Mouse (Mus musculus): ENCODE results near the gene Nova1. TPM values are rescaled to one million over a fixed set of nuclear protein-coding genes. Genes with fewer than 3 reads are reported as not detected.

The Nova1 gene
- polyA plus RNA-seq, 1 experiment from 2014 or later: 13.3 TPM

- no peak overlapping the region for H3K27ac ChIP-seq (replicated peaks)
- WGBS: 71% methylated on average over 7 of the region's 7 CpGs
Measured at GRCm38 (mm10) chr12:46759450-46759849, 59.3 kb downstream of the Nova1 start.

GRCm38 (mm10) chr12:46754325-46754848 is 64.3 kb downstream of the Nova1 start:
- H3K9me3 ChIP-seq (replicated peaks): no peaks in the 10 kb centered on the region
- H3K4me3 ChIP-seq: no peak overlapping the region
- H3K36me3 ChIP-seq: no peaks in the 10 kb centered on the region
- no peak for DNase-seq (ENCODE audit: low spot score)
- no peaks in the 10 kb centered on the region for H3K27me3 ChIP-seq (ENCODE audit: low read depth, poor library complexity, severe bottlenecking)
- peaks cover 2% of the 10 kb centered on the region; the same call in 1 of the 2 replicates for H3K4me1 ChIP-seq
- no peak overlapping the region for H3K27ac ChIP-seq (replicated peaks)
- 65% methylated on average over 4 of the region's 4 CpGs for WGBS

More at GRCm38 (mm10) chr12:46759450-46759849, 59.3 kb downstream of the Nova1 start:
- H3K4me3 ChIP-seq: no peak overlapping the region
- no peaks in the 10 kb centered on the region for H3K36me3 ChIP-seq
- no peaks in the 10 kb centered on the region for H3K27me3 ChIP-seq (ENCODE audit: low read depth, poor library complexity, severe bottlenecking)
- H3K9me3 ChIP-seq (replicated peaks): no peaks in the 10 kb centered on the region
- peaks cover 5% of the 10 kb centered on the region; the same call in 1 of the 2 replicates for H3K4me1 ChIP-seq
- no peak for DNase-seq (ENCODE audit: low spot score)

DNA sequence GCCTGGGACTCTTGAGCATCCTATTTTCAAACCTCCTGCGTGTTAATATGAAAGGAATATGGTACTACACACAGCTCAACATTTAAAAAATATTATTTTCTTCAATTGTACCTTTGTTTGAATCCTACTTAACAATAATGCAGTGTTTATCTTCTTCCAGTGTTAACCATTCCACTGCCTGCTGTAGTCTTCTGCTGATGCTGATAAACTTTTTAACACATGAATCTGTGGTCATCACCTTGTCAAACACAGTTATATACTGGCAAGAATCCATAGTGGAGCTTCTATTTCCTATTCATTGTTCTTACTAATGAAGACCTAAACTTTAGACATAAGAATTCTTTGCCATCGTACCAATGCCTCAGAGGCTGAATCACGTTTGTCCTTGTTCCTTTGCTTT is 65.6 kb downstream of the Nova1 start:
- Histone ChIP-seq H3K27ac (replicated peaks) (no peak overlapping the region), H3K4me3 (no peak overlapping the region), H3K36me3 (no peaks in the 10 kb centered on the region), H3K9me3 (replicated peaks) (no peaks in the 10 kb centered on the region), H3K27me3 (ENCODE audit: low read depth, poor library complexity, severe bottlenecking) (no peaks in the 10 kb centered on the region), H3K4me1 (no peaks in the 10 kb centered on the region)
- WGBS: 78% methylated on average over 3 of the region's 3 CpGs
- DNase-seq (ENCODE audit: low spot score): no peak

GRCm38 (mm10) chr12:46733261-46733660 is 85.5 kb downstream of the Nova1 start:
- no peaks in the 10 kb centered on the region for H3K36me3 ChIP-seq
- DNase-seq (ENCODE audit: low spot score): no peak
- H3K4me3 ChIP-seq: no peak overlapping the region
- no peaks in the 10 kb centered on the region for H3K27me3 ChIP-seq (ENCODE audit: low read depth, poor library complexity, severe bottlenecking)
- no peaks in the 10 kb centered on the region for H3K9me3 ChIP-seq (replicated peaks)
- no peaks in the 10 kb centered on the region for H3K4me1 ChIP-seq
- no peak overlapping the region for H3K27ac ChIP-seq (replicated peaks)

- H3K4me1 ChIP-seq: no peaks in the 10 kb centered on the region
- H3K36me3 ChIP-seq: no peaks in the 10 kb centered on the region
- H3K9me3 ChIP-seq (replicated peaks): no peaks in the 10 kb centered on the region
Measured at GRCm38 (mm10) chr12:46731943-46732342, 86.8 kb downstream of the Nova1 start.

DNA sequence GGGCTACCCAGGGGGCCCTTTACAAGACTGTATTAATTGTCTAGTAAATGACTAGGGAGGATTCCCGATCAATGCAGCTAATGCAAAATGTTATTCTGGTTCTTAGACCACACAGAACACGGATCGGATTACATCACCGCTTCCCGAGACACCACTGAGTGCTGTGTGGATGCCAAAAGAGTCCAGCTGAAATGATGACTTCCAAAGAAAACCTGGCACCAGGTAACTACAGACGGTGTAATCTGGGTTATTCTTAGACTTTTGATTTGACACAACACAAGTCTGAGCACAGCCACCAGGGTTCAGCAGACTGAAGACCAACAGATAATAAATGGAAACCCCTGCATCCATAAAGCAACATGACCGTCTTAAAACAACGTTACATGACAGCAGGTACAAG is 96.8 kb downstream of the Nova1 start:
- Histone ChIP-seq H3K36me3 (no peaks in the 10 kb centered on the region), H3K27ac (replicated peaks) (no peak overlapping the region), H3K4me1 (peaks cover 5% of the 10 kb centered on the region), H3K27me3 (ENCODE audit: low read depth, poor library complexity, severe bottlenecking) (no peaks in the 10 kb centered on the region), H3K4me3 (no peak overlapping the region), H3K9me3 (replicated peaks) (no peaks in the 10 kb centered on the region)
- DNase-seq (ENCODE audit: low spot score): no peak
- WGBS: 68% methylated on average over 8 of the region's 8 CpGs

More at GRCm38 (mm10) chr12:46731943-46732342, 86.8 kb downstream of the Nova1 start:
- Histone ChIP-seq H3K4me3 (no peak overlapping the region), H3K27me3 (ENCODE audit: low read depth, poor library complexity, severe bottlenecking) (no peaks in the 10 kb centered on the region), H3K27ac (replicated peaks) (no peak overlapping the region)
- DNase-seq (ENCODE audit: low spot score): no peak
- WGBS: 79% methylated on average over 1 of the region's 1 CpGs

DNA sequence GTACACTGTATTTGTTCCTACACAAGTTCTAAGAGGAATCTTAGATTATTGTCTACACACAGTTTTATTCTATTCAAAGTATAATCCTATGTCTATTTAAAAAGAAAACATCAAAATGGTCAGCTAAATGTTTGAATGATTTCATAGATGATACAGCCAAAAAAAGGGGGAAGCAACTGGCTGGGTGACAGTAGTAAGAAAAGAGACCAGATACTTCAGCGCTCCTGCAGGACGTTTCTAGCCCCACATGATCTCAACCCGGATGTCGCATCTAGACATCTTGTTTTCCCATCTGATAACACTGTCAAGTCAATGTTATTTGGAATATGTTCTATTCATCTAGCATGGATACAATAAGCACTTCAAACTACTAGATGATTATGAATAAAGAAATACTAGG is 99.7 kb downstream of the Nova1 start:
- Histone ChIP-seq H3K27me3 (ENCODE audit: low read depth, poor library complexity, severe bottlenecking) (no peaks in the 10 kb centered on the region), H3K36me3 (no peaks in the 10 kb centered on the region), H3K27ac (replicated peaks) (no peak overlapping the region), H3K9me3 (replicated peaks) (no peaks in the 10 kb centered on the region), H3K4me1 (peaks cover 5% of the 10 kb centered on the region), H3K4me3 (no peak overlapping the region)
- WGBS: 91% methylated on average over 4 of the region's 4 CpGs
- no peak for DNase-seq (ENCODE audit: low spot score)

DNA sequence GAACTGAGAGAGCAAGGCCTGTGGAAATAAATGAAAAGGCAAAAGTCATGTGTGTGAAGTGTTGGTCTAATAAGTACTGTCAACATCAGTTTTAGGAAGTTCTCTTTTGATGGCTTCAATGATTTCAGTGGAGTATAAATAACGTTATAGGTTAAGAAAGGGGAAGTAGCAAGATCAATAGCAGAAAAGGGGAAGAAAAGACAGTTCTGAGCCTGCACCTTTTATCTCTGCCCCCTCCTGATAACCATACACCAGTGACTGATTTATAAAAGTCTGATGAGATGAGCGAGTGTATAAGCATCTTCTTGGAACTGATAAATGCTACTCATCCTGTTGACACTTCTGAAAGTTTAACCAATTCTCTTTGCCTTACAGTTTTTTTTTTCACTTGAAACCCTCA is 108.6 kb downstream of the Nova1 start:
- Histone ChIP-seq H3K9me3 (replicated peaks) (no peaks in the 10 kb centered on the region), H3K4me3 (no peak overlapping the region), H3K4me1 (no peaks in the 10 kb centered on the region), H3K36me3 (peaks cover 15% of the 10 kb centered on the region), H3K27me3 (ENCODE audit: low read depth, poor library complexity, severe bottlenecking) (no peaks in the 10 kb centered on the region), H3K27ac (replicated peaks) (no peak overlapping the region)
- no peak for DNase-seq (ENCODE audit: low spot score)
- 82% methylated on average over 2 of the region's 2 CpGs for WGBS

DNA sequence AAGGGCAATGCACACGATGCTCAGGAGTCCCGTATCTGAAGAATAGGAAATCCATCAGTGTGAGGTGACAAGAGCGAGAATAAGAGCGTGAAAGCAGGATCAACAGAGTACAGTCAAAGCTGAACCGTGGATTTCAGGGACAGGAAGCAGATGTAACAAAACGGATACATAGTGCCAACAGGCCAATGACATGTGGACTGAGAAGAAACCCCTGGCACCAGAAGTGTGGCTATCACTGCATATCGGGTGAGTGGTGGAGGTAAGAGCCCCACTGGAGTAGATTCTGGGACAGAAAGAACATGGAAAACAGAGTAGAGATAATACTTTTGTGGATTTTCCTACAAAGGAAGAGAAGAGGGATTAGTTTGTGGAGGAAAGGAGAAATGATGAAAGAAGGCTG is 109.3 kb downstream of the Nova1 start:
- 92% methylated on average over 7 of the region's 7 CpGs for WGBS

GRCm38 (mm10) chr12:46700202-46700601 is 118.5 kb downstream of the Nova1 start:
- DNase-seq (ENCODE audit: low spot score): no peak
- no peak overlapping the region for H3K4me3 ChIP-seq
- peaks cover 12% of the 10 kb centered on the region for H3K36me3 ChIP-seq
- no peaks in the 10 kb centered on the region for H3K27me3 ChIP-seq (ENCODE audit: low read depth, poor library complexity, severe bottlenecking)
- no peak overlapping the region for H3K27ac ChIP-seq (replicated peaks)
- H3K9me3 ChIP-seq (replicated peaks): no peaks in the 10 kb centered on the region
- 87% methylated on average over 8 of the region's 8 CpGs for WGBS
- H3K4me1 ChIP-seq: no peaks in the 10 kb centered on the region

More for the DNA sequence above, 109.3 kb downstream of the Nova1 start:
- DNase-seq (ENCODE audit: low spot score): no peak
- Histone ChIP-seq H3K36me3 (peaks cover 16% of the 10 kb centered on the region), H3K27ac (replicated peaks) (no peak overlapping the region), H3K27me3 (ENCODE audit: low read depth, poor library complexity, severe bottlenecking) (no peaks in the 10 kb centered on the region), H3K4me1 (no peaks in the 10 kb centered on the region), H3K4me3 (no peak overlapping the region), H3K9me3 (replicated peaks) (no peaks in the 10 kb centered on the region)

- Histone ChIP-seq H3K4me1 (no peaks in the 10 kb centered on the region), H3K27me3 (ENCODE audit: low read depth, poor library complexity, severe bottlenecking) (no peaks in the 10 kb centered on the region), H3K27ac (replicated peaks) (no peak overlapping the region), H3K36me3 (no peaks in the 10 kb centered on the region), H3K9me3 (replicated peaks) (no peaks in the 10 kb centered on the region), H3K4me3 (no peak overlapping the region)
- no peak for DNase-seq (ENCODE audit: low spot score)
- 86% methylated on average over 2 of the region's 2 CpGs for WGBS
Measured at GRCm38 (mm10) chr12:46676341-46676740, 142.4 kb downstream of the Nova1 start.

DNA sequence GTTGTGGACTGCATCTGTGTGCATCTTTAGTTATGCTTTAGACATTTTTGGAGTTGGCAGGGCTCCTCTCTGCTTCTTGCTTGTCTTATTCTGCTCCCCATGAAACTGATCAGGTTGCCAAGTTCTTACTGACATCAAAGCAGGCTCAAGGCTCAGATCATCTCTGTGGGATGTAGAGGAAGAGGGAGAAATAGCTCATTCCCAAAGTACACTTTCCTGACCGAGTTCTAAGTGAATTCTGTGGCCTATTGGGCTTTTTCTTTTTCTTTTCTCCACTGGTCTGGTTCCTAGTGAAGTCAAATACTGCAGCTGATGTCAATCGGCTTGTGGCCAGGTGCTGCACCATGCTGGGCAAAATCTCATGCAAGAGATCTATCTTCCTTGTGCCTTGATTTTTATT is 152.0 kb downstream of the Nova1 start:
- DNase-seq (ENCODE audit: low spot score): no peak
- H3K4me1 ChIP-seq: no peaks in the 10 kb centered on the region
- H3K27me3 ChIP-seq (ENCODE audit: low read depth, poor library complexity, severe bottlenecking): no peaks in the 10 kb centered on the region
- H3K27ac ChIP-seq (replicated peaks): no peak overlapping the region
- H3K9me3 ChIP-seq (replicated peaks): no peaks in the 10 kb centered on the region
- no peak overlapping the region for H3K4me3 ChIP-seq
- 62% methylated on average over 2 of the region's 2 CpGs for WGBS
- H3K36me3 ChIP-seq: no peaks in the 10 kb centered on the region

DNA sequence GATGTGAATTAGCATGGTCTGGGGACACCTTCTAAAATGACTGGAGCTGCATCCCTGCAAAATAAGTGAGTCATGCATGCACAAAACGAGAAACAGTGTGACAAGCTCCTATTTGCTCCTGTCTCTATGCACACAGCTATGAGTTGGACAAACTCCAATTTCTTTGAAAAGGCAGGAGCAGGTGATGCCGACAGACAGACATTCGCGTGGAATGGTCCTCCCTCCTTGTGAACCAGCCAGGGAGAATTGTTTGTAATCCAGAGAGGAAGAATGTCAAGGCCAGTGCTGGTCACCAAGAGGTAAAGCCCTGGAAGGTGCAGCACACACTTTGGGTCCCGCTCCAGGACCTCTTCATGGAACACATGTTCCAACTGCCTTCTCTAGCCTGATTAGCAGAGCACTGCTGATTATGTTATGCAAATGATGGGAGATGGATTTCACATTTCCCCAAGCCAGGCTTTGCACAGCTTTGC is 172.6 kb downstream of the Nova1 start:
- Histone ChIP-seq H3K27ac (replicated peaks) (no peak overlapping the region; the same call in 1 of the 2 replicates), H3K4me1 (peaks cover 10% of the 10 kb centered on the region; the same call in 1 of the 2 replicates), H3K36me3 (no peaks in the 10 kb centered on the region), H3K4me3 (no peak overlapping the region), H3K9me3 (replicated peaks) (no peaks in the 10 kb centered on the region), H3K27me3 (ENCODE audit: low read depth, poor library complexity, severe bottlenecking) (no peaks in the 10 kb centered on the region)
- no peak for DNase-seq (ENCODE audit: low spot score)
- WGBS: 85% methylated on average over 5 of the region's 5 CpGs
